In genomic region chr2:77552675-77553074, GRCm38 (mm10) we compare ENCODE assay signal across 21 mouse cellular contexts.
DNase-seq lines count a peak whose midpoint lies in the region; TF ChIP-seq lines count a peak whose summit lies in the region.
"Had no signal": no experiment of that assay in that cellular context is flagged by ENCODE, and none has a peak within 500 bp of the region (broad histone marks: within the 10 kb centered on the region; RNA-seq: fewer than 3 reads in every experiment).

No protein-coding gene starts in this region.

- peak; percentile 16 to 26 for DNase-seq in frontal cortex, postnatal 36 days (ENCODE audit: low spot score in 2 of 2)
- DNase-seq in frontal cortex, postnatal 10 days (ENCODE audit: low spot score in 2 of 2): no peak
- DNase-seq in left cerebral cortex, postnatal 14 days (ENCODE audit: low spot score in 2 of 2): peak; percentile 8 to 20
- no peak for DNase-seq in left cerebral cortex, postnatal 36 days (ENCODE audit: low spot score in 2 of 2)
- peak; percentile 68 for DNase-seq in brain, adult 2 months (ENCODE audit: low read depth, low spot score)
- DNase-seq in brain, embryonic 14.5 days (ENCODE audit: low read depth): peak; percentile 25
- no peak for DNase-seq in kidney, adult 8-10 months
- DNase-seq: adrenal gland, adult 2 months; B cell, adult 2 months; cerebellum, adult 11 months; cerebellum, adult 9-11 months; gastrocnemius, postnatal 36 days; heart, postnatal 36 days; kidney, adult 9 months; kidney, postnatal 10 days; lung, embryonic 14.5 days; lung, postnatal 14 days; retina, postnatal 1 day; spleen, adult 18-20 months; thymus, adult 18-20 months; thymus, postnatal 25 days had no signal

- intact Hi-C loops in left cerebral cortex, postnatal 14 days (cut with DNase I): no loop called here
- intact Hi-C loops in left cerebral cortex, postnatal 36 days (cut with DNase I): no loop called here

- no peak for TF ChIP-seq CTCF in brain, embryonic 14.5 days (IDR thresholded peaks at IDR 0.05; ENCODE audit: borderline replicate concordance, extremely low read depth, insufficient read depth, insufficient read length)

- TF ChIP-seq POLR2A in brain, embryonic 14.5 days (IDR thresholded peaks at IDR 0.05; ENCODE audit: borderline replicate concordance, extremely low read depth, insufficient read depth, insufficient read length, poor library complexity, severe bottlenecking): no peak

Comparison
In these comparisons a context has a peak if more than half of its experiments do, and no peak if none do; other contexts are left out.
1. DNase-seq: peak in frontal cortex, postnatal 36 days (2 of 2), left cerebral cortex, postnatal 14 days (2 of 2), brain, adult 2 months (single experiment) and brain, embryonic 14.5 days (single experiment); none in frontal cortex, postnatal 10 days (0 of 2), left cerebral cortex, postnatal 36 days (0 of 2) and kidney, adult 8-10 months (0 of 2).